Mouse (Mus musculus) kidney, adult 2 months (tissue): ENCODE results near the gene Nup210.

ENCODE experiments used
- CTCF ChIP-seq: fragments of 200-500 bp; conservative IDR thresholded peaks from 2 replicates; pipeline ENCODE4 v1.5.1; 2011; ENCODE audit warnings: low read depth, mild to moderate bottlenecking, control low read depth, low read length, moderate library complexity, mixed read lengths; ENCODE audit not compliant: insufficient read depth, insufficient read length
- POLR2A ChIP-seq: fragments of 200-500 bp; IDR thresholded peaks from one replicate; pipeline ENCODE4 v1.6.1; 2011; ENCODE audit warnings: low read depth, low read length, control low read depth

GRCm38 (mm10) chr6:91120206-91120605 is 3.6 kb upstream of the Nup210 start:
- TF ChIP-seq CTCF (no peak), POLR2A (no peak)
